Mouse (Mus musculus) frontal cortex, postnatal 25 days (tissue): ENCODE measurements around the gene Nrtn.

Experiments used
- DNase-seq, 2 experiments: peaks; one replicate each; pipeline ENCODE4 v3.0.0; 2022; ENCODE audit warnings: low spot score in 2 of 2

The Nrtn gene

DNA sequence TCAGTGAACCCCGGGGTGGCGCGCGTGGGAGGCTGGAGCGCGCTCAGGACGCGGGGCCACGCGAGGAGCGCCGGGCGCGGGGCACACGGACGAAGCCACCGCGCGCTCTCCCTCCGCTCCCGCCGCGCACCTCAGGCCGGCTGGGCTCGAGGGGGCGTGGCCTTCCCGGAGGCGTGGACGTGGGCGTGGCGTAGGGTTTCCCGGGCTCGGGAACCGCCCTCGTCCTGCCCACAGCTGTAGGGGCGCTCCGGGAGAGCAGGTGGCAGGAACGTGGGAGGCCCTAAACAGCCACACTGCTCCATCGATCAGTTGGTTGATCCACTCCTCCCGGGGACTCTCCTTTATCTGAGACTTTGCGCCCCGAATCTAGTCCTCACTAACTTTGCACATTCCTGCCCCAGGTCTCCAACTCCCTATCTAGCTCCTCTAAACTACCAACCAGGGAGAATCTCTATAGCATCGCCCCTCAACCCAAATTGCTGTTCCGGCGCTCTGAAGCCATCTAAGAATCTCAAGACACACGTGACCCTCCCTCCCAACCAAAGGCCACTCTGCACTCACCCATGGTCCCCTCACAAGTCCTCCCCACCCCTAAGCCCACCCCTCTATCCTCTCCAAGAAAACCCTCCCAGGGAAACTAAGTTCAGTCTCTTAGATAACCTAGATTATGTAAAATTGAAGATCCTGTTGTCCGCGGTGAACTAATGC, at the start of gene Nrtn:
Gene Nrtn, minus strand, starts transcription at position 115 of the 708 bp plus-strand sequence.
- peak in 1 of 2 experiments; percentile 54 for DNase-seq

DNA sequence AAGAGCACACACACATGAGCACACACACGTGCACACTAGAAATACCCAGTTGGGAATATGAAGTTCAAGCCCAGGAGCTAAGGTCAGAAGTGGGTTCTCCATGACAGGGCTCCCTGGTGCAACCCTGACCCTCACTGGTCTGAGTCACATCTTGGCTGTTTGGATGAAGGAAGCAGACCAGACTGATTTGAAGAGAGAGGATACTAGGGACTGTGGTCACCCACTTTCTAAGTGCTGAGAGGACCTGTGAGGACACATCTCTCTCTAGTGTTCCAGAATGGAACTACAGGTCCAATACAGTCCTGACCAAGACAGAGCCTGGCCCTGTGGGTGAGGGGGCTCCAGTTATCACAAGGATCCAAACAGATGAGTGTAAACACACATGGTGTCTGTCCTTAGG, 48.5 kb upstream of the Nrtn start:
- no peak for DNase-seq

DNA sequence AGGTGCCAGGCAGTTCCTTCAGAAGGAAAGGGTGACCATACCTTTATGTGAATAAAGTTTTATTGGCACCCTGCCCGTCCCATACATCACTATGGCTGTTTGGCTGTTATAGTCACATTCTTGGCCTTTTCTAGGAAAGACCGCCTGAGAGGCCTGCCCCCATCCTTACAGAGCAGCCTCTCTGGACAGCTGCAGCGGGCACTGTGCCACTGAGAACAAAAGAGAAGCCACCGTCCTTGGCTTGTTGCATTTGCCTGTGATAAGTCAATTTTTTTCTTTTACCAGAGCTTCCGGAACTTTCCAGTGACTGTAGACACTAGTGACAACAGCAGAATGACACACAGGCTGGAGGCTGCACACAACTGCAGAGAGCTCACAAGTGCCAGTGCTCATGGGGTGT, 47.6 kb upstream of the Nrtn start:
- DNase-seq: no peak

DNA sequence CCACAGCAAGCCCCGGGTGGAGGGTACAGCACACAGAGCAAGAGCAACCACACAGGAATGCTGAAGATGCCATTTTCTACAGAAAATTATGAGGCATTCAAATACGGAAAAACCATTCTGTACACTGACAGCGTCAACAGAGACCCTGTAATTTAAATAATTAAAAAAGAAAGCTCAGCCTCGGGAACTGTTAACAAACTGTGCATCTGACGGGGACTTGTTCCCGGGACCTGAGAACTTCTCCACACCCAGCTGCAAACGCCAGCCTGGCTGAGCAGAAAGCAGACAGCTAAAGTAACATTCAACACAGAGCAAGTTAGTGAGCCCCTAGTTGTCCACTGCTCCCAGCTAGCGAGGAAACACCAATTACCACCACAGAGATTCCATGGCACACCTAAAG, 44.7 kb upstream of the Nrtn start:
- DNase-seq: no peak

DNA sequence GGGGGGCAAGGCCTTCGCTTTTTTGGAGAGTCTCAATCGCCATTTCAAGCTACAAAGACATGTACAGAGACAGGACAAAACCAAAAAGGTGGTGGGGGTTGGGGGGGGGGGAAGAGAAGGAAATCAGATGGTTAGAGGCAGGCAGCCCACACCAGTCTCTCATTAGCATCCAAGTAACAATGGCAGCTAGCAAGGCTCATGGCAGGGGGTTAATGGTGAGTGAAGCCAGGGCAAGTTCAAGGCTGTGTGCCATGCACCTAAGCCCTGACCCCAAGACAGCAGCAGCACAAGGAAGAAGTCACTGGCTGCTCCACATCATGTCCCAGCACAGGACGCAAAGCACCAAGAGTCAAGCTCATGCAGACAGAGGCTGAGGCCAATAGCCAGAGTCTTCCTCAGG, 41.9 kb upstream of the Nrtn start:
- DNase-seq: no peak

DNA sequence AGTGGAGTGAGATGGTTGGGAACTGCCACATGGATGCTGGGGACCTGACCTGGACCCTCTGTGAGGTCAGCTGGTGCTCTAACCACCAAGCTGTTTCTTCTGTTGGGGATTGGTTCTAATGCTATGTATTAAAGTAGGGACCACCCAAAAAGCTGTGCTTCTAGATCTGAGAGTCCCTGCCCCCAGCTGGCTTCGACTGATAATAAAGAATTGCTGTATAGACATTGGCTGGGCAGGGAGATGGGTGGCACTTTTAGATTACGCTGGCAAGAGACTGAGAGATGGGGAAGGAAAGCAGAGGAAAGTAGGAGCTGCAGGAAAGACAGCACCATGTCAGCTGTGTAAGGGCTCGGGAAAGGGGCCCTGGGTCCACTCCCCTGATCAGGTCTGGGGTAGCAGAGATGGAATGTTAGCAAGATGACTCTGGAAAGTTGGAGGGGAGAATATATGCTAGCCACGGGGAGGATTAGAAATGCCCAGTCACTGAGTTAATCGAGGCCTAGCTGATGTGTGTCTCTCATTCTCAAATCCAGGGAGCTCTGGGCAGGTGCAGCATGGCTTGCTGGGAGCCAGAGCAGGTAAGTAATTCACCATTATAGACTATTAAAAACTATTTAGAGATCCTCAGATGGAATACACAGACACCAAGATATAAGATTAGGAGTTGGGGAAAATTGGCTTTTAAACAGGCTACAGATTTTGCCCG, 36.4 kb upstream of the Nrtn start:
- DNase-seq: no peak

DNA sequence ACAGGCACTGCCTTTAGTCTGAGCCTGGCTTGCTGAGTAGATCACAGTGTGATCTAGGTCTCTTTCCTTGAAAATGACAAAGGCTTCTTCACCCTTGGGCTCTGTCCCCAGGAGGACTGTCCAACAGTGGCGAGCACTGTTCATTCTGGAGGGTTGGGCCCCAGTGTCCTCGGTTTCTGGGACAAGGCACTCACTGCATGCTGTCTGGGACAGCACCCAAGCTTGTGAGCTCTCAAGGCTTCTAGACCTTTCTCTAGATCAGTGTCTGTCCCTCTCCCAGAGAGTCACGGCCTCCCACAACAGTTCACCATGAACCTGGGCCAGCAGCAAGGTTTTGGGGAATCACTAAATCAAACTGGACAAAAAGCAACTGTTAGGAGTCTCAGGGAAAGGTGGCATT, 35.3 kb upstream of the Nrtn start:
- DNase-seq: no peak

DNA sequence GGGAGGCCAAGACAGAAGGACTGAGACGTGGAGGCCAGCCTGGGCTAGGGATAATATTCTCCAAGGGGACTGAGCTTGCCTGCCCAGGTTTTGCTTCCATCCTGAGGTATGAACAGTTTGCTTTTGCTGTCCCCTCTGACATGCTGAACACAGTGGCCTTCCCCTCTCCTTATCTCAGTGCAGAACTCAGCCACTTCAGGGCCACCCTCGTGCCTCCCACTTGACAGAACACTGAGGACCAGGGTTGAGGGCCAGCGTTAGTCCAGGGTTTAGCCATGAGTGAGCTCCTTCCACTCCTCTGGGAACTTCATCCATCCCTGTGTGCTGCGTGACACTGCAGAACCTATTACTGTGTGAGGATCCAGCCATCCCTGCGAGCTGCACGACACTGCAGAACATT, 32.0 kb upstream of the Nrtn start:
- no peak for DNase-seq

DNA sequence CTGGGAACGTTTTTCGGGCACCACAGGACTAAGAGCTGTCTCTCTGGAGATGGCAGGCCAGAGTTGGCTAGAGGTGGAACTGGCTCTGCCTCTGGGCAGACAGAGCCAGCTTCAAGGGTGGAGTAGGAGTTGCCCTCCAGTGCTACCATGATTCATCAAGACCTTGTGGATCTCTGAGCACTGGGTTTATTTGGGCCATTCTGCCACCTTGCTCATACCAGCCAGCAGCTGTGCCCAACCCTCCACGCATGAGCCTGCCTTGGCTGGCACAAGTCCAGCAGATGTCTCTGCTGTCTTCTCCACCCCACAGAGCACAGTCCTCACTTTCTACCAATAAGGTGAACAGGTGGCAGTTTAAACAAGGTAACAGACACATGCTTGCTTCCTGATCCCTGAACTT, 31.6 kb upstream of the Nrtn start:
- no peak for DNase-seq

DNA sequence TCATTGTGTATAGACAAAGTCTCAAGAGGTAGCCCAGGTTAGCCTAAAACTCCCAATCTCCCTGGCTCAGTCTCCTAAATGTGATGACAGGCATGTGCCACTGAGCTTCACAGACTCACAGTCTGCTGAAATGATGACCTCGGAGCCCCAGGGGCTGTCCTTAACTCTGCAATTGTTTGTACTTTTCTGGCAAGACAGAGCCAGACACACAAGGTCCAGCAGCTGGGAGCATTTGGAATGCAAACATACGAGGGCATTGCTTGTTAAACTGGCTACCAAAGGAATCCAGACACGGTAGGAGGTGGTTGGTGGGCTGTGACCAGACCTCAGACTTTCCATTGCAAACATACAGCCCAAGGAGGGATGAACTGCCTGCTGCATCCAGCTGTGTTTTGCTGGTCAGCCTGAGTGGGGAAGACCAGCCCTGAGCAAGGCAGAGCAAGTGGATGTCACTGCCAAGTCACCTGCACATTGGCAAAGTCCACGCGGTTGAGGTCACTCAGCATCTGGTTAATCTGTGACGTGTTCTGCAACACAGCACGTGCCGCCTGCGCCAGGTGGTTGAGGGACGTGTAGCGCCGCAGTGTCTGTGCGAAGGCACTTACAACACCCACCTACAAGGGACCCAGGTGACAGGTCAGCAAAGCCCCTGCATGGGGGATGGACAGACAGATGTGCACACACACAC, 23.1 kb upstream of the Nrtn start:
- no peak for DNase-seq

DNA sequence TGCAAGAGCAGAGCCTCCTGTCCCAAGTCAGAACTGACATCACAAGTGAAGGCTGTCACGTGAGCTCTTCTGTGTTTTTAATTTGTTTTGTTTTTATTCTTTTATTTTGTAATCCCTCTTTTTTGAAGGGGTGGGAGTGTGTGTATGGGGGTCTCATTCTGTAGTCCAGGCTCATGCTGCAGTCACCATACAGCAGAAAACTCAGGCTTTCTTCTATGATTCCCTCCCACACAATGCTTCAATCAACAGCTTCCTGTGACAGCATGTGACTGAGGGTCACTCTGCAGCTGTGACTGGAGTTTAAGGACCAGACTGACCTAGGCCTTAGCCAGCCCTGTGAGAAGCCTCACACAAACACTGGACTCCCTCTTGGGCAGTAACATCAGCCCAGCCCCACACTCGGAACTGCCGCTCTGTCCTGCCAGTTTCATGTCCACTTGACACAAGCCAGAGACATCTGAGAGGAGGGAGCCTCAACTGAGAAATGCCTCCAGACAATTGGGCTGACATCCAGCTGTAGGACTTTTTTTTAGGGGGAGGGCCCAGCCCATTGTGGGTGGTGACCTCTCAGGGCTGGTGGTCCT, 21.5 kb upstream of the Nrtn start:
- no peak for DNase-seq

DNA sequence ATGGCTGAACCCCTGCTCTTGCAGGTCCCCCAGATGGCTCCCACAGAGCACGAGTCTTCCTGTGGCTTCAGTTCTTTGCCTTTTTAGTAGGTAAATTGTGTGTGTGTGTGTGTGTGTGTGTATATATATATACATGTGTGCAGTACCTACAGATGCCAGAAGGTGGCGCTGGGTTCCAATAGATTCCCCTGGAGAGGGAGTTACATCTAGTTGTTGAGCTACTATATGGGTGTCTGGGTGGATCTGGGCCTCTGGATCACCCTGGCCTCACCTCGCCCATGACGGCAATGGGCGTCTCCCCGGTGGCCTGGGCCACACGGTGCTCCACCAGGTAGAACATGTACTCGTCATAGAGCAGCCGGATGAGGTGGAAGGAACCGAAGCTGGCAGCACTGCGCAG, 20.2 kb upstream of the Nrtn start:
- DNase-seq: no peak

DNA sequence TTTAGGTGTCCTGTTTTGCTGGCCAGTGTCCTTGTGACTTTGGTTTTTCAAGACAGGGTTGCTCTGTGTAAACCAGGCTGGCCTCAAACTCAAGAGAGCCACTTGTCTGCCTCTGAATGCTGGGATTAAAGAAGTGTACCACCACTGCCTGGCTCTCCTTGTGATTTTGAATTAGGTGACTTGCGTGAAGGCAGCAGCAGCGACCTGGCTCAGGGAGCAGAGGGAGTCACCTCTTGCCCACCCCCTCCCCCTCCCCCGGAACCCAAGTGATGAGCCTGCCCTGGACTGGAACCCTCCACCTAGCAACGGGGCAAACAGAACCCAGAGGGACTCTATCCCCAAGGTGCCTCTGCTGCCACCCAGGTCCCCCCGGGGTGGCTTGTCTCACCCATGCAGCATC, 12.6 kb upstream of the Nrtn start, which contains the start of gene Prr22:
Gene Prr22, plus strand, starts transcription at position 301 of the 400 bp plus-strand sequence.
- DNase-seq: no peak

DNA sequence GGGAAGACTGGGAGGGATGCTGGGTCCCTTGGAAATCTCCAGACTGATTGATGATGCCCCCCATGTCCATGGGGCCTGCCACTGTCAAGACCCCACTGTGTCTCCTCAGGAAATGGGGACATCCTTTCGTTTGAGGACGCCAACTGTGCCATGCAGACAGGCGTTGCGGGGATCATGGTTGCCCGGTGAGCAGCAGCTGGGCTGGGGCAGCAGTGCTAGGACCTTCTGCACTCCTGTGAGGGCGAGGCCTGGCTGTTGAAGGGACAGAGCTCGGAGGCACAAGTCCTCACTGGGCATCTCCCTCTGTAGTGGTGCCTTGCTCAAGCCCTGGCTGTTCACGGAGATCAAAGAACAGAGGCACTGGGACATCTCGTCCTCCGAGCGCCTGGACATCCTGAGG, 11.6 kb upstream of the Nrtn start:
- DNase-seq: no peak

DNA sequence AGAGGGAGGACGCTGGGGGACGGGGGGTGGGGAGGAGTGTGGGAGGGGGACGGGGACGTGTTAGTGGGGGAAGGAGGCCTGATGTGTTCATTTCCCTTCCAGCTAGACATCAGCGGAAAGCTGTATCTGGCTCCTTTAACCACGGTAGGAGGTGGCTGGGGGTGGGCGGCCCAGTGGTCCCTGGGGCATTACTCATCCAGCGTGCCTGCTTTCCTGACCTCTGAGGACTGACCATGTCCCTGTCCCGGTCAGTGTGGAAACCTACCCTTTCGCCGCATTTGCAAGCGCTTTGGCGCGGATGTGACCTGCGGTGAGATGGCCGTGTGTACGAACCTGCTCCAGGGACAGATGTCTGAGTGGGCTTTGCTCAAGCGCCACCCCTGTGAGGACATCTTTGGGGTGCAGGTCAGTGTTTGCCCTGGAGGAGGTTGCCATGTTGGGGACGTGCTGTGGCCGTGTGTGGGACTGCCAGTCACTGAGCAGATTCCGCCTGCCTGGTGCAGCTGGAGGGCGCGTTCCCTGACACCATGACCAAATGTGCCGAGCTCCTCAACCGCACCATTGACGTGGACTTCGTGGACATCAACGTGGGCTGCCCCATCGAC, 10.3 kb upstream of the Nrtn start:
- no peak for DNase-seq

DNA sequence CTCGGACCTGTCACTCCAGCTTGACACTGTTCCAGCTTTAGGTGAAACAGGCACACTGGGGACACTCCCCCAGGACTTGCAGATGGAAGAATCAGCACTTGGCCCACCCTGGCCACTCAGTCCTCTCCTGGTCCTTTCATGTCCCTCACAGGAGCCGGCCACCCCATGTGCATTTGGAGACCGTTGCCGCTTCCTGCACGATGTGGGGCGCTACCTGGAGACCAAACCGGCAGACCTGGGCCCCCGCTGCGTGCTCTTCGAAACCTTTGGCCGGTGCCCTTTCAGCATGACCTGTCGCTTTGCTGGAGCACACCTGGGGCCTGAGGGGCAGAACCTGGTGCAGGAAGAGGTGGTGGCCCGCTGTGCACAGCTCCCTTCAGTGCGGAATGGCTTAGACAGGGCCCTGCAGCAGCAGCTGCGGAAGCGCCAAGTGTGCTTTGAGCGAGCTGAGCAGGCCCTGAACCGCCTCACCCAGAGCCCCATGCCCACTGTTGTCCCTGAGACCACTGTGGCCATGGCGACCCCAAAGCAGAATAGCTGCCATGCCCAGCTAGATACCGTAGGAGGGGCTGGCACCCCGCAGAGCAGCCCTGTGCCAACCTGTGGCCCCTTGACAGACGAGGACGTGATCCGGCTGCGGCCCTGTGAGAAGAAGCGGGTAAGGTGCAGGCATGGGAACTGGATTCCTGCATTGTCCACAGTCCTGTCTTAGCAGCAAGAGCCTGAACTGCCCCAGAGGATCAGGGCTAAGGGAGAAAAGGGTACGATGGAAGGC, 9.5 kb upstream of the Nrtn start:
- DNase-seq: no peak

DNA sequence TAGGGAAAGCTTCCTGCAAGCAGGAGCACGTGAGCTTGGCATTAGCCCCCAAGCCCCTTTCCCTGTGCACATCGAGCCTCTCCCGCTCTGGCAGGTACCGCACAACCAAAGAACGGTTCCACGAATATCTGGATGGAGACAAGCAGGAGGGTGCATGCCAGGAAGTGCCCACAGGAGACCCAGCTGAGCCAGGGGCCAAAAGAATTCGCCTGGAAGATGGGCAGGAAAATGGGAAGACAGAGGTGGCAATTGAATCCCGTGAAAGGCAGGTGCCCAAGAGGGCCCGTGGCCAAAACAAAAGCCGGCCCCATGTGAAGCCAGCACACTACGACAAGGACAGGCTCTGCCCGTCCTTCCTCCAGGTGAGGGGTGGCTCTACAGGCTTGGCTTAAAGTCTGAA, 8.1 kb upstream of the Nrtn start:
- DNase-seq: no peak

DNA sequence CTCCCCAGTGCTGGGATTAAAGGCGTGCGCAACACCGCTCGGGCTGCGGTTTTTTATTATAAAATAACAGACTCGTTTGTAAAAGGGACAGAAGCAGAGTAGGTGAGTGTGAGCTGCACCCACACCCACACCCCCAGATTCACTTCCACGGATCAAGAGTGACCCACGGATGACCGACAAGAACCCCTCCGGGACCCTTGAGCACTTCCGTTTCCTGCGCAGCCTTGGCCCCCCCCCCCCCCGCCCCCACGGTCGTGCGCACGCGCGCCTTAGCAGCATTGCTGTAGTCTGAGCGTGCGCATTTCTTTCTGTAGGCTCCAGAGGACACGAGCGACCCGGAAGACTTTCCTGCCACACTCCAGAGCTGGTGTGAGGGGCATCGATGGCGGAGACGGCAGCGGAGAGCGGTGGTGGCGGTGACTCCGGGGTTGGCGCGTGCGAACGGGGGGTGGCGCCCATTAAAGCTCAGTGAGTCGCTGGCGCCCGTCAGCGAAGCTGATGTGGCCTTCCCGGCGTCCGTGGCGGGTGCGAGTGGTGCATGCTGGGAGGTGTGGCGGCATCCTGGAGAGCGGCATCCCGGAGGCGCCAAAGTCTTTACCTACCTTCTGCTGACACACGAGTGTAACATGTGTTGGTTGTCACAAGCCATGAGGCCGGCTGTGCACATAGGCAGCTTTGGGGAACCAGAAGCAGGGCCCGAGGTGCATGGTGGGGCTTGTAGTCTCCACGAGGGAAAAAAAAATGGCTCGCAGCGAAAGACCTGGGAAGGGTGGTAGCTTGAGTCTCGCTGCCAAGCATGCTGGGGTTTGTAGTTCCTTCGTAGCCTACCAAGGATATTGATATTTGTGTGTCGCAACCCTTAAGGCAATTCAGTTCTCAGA, 7.4 kb upstream of the Nrtn start, which contains the start of gene Dus3l:
Gene Dus3l, plus strand, starts transcription at position 284 of the 881 bp plus-strand sequence.
- DNase-seq: peak; percentile 83 to 85

DNA sequence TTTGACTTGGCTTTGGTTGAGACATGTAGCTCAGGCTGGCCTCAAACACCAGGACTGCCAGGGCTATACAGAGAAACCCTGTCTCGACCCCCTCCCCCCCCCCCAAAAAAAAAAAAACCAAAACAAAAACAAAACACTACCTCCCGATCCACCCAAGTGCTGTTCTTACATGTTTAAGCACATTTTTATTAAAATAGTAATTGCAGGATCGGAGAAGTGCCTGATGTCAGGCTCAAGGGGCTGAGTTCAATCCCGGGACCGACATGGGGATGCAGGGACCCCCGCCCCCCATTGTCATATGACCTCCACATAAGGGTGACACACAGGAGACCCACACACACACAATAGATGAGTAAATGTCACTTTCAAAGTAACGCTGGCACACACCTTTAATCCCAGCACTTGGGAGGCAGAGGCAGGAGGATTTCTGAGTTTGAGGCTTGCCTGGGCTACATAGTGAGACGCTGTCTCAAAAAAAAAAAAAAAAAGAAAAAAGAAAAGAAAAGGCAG, 6.5 kb upstream of the Nrtn start:
- no peak for DNase-seq
